Mouse (Mus musculus): ENCODE results near the gene Fggy.

DNA sequence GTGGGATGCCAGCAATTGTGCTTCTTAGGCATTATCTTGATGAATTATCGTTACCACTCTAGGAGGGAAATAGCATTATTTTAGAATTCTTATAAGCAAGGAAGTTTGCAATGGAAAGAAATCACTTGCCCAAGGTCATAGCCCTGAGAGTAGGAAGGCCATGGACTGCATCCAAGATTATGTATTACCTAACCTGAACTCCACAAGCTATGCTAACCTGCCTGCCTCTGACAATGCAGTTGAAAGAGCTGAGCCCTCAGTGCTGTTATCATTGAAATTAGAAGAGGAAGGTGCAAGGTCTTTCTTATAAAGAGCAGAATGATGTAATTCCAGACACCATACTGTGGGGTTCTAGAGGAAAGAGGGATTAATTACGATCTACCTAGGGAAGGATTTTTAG lies 173.8 kb downstream of the Fggy start:
- TF ChIP-seq GATA1 (IDR thresholded peaks at IDR 0.05; ENCODE audit: low read length), result no peak
- no peak for TF ChIP-seq TAL1 (IDR thresholded peaks at IDR 0.05; ENCODE audit: low read length)

Measured in erythroblast, embryonic 14.5 days (primary cell).